Mouse (Mus musculus) midbrain, embryonic 13.5 days (tissue): ENCODE data around the gene Cavin1. TPM values are rescaled to one million over a fixed set of nuclear protein-coding genes. Genes with fewer than 3 reads are reported as not detected.
A peak's percentile ranks its signal among the peaks of the same experiment; 100 is the strongest.

Source experiments
- ATAC-seq: fragments of 200-750 bp; cut with Nextera tagmentation; 2 replicates; pipeline ENCODE4 v1.8.0; 2017; ENCODE audit warnings: mild to moderate bottlenecking, moderate TSS enrichment, moderate library complexity
- H3K27ac ChIP-seq: fragments of 300-500 bp; sonication (generic); 2 replicates; pipeline ENCODE4 v1.5.1; 2015; ENCODE audit warnings: inconsistent platforms, mild to moderate bottlenecking, moderate library complexity
- H3K27me3 ChIP-seq: fragments of 300-500 bp; sonication (generic); 2 replicates; pipeline ENCODE4 v1.6.1; 2015; ENCODE audit warnings: mild to moderate bottlenecking, inconsistent platforms
- H3K36me3 ChIP-seq: fragments of 300-500 bp; sonication (generic); 2 replicates; pipeline ENCODE4 v1.6.1; 2015; ENCODE audit warnings: mild to moderate bottlenecking, inconsistent platforms
- H3K4me1 ChIP-seq: fragments of 300-500 bp; sonication (generic); replicated peaks from 2 replicates; pipeline ENCODE4 v1.6.1; 2015; ENCODE audit warnings: inconsistent platforms
- H3K4me2 ChIP-seq: fragments of 300-500 bp; sonication (generic); replicated peaks from 2 replicates; pipeline ENCODE4 v1.6.1; 2015; ENCODE audit warnings: moderate library complexity, mild to moderate bottlenecking, inconsistent platforms
- H3K4me3 ChIP-seq: fragments of 300-500 bp; sonication (generic); replicated peaks from 2 replicates; pipeline ENCODE4 v1.5.1; 2015; ENCODE audit warnings: mild to moderate bottlenecking, inconsistent platforms
- H3K9ac ChIP-seq: fragments of 300-500 bp; sonication (generic); replicated peaks from 2 replicates; pipeline ENCODE4 v1.6.1; 2015; ENCODE audit warnings: mild to moderate bottlenecking, inconsistent platforms
- H3K9me3 ChIP-seq: fragments of 300-500 bp; sonication (generic); 2 replicates; pipeline ENCODE4 v1.6.1; 2016; ENCODE audit warnings: mild to moderate bottlenecking, inconsistent platforms
- WGBS: fragments of 180-500 bp; shearing (Covaris S2); methylation state at CpG from one replicate; pipeline ENCODE4 v1.1.7; 2015; 5-methylcytosine and 5-hydroxymethylcytosine counted together
- polyA plus RNA-seq: library from polyadenylated mRNA; unstranded; fragments of >200 nt; fragmentation: Nextera tagmentation; extraction: Ambion mirVana; gene quantifications from 2 replicates; pipeline ENCODE4 v1.2.1, GENCODE M21; 2015

Cavin1 gene
- polyA plus RNA-seq, 1 experiment from 2014 or later = 30.4 TPM

GRCm38 (mm10) chr11:100994655-100995054, 24.0 kb upstream of the Cavin1 start:
- WGBS = 85% methylated on average over 5 of the region's 5 CpGs
- no peak for ATAC-seq
- no peak overlapping the region for H3K9ac ChIP-seq

DNA sequence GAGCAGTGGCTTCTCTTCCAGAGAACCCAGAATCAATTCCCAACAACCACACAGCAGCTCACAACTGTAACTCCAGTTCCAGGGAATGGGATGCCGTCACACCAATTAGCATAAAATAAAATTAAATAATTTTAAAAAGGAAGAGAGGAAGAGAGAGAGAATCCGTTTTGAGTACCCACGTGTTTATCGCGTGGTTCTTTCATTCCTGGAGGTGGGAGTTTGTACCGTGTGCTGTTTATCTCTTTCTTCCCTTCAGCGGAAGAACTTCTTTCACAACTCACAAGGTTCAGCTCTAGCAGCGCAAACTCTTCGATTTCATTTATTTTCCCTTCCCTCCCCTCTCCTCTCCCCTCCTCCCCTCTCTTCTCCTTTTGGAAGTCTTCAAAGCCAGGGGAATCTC, 23.5 kb upstream of the Cavin1 start:
- no peaks in the 10 kb centered on the region for H3K9me3 ChIP-seq
- H3K27ac ChIP-seq = no peak overlapping the region
- H3K4me3 ChIP-seq = no peak overlapping the region
- no peak overlapping the region for H3K4me2 ChIP-seq
- no peak overlapping the region for H3K9ac ChIP-seq
- H3K36me3 ChIP-seq = no peaks in the 10 kb centered on the region
- no peaks in the 10 kb centered on the region for H3K27me3 ChIP-seq
- WGBS = 67% methylated on average over 9 of the region's 9 CpGs
- no peaks in the 10 kb centered on the region for H3K4me1 ChIP-seq
- no peak for ATAC-seq

More at GRCm38 (mm10) chr11:100994655-100995054, 24.0 kb upstream of the Cavin1 start:
- Histone ChIP-seq H3K4me2 (no peak overlapping the region), H3K4me1 (no peaks in the 10 kb centered on the region), H3K4me3 (no peak overlapping the region), H3K27me3 (no peaks in the 10 kb centered on the region), H3K27ac (no peak overlapping the region), H3K9me3 (no peaks in the 10 kb centered on the region), H3K36me3 (no peaks in the 10 kb centered on the region)

- Histone ChIP-seq H3K36me3 (no peaks in the 10 kb centered on the region), H3K9ac (no peak overlapping the region), H3K27ac (no peak overlapping the region), H3K4me1 (no peaks in the 10 kb centered on the region), H3K4me2 (no peak overlapping the region), H3K27me3 (no peaks in the 10 kb centered on the region), H3K9me3 (no peaks in the 10 kb centered on the region), H3K4me3 (no peak overlapping the region)
- no peak for ATAC-seq
- WGBS = 94% methylated on average over 2 of the region's 2 CpGs
Measured at GRCm38 (mm10) chr11:100993437-100993836, 22.8 kb upstream of the Cavin1 start.

DNA sequence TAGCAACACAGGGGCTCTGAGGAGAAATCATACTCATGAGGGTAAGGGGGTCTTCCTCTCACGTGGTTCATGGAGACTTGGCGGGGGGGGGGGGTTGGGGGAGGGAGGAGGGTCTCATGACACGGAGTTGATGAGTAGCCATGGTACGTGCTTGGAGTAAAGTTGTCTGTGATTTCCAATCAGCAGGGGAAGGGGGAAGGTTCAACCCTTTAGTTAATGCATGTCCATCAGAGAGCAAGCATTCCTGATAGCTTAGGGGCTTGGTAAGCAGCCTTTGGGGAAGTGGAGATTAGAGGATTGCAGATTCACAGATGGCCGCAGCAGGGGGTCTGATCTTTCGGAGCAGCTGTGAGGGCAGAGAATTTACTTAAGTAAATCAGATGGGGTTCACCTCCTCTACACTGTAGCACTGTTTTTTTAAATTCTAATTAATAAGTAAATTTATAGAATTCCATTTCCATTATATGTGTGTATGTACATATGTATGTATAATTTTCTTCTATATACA, 20.4 kb upstream of the Cavin1 start:
- no peak overlapping the region for H3K27ac ChIP-seq
- WGBS = 14% methylated on average over 6 of the region's 6 CpGs
- H3K4me2 ChIP-seq = no peak overlapping the region
- ATAC-seq = no peak
- H3K9me3 ChIP-seq = no peaks in the 10 kb centered on the region
- H3K36me3 ChIP-seq = no peaks in the 10 kb centered on the region
- no peak overlapping the region for H3K9ac ChIP-seq
- no peaks in the 10 kb centered on the region for H3K4me1 ChIP-seq
- H3K27me3 ChIP-seq = no peaks in the 10 kb centered on the region
- H3K4me3 ChIP-seq = no peak overlapping the region

DNA sequence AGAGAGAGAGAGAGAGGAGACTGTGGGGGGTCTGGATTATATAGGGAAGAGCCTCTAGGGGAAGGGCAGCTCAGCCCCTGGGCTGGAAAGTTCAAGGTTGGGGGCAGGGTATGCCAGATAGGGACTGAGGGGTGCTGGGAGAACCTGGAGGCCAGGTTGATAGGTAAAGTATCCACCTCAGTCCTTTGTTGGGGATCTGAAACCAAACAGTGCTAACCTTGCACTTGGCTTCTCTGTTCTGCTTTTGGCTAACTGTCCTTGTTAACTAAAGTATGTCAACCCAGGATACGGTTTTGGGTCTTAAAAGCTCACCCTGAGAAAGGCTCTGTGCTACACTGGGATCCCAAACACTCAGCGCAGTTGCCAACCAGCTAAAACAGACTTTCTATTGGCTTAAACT, 19.0 kb upstream of the Cavin1 start:
- Histone ChIP-seq H3K27me3 (no peaks in the 10 kb centered on the region), H3K4me1 (no peaks in the 10 kb centered on the region), H3K4me3 (no peak overlapping the region), H3K9me3 (no peaks in the 10 kb centered on the region), H3K36me3 (no peaks in the 10 kb centered on the region), H3K27ac (no peak overlapping the region), H3K9ac (no peak overlapping the region), H3K4me2 (no peak overlapping the region)
- no peak for ATAC-seq
- 75% methylated on average over 2 of the region's 2 CpGs for WGBS

DNA sequence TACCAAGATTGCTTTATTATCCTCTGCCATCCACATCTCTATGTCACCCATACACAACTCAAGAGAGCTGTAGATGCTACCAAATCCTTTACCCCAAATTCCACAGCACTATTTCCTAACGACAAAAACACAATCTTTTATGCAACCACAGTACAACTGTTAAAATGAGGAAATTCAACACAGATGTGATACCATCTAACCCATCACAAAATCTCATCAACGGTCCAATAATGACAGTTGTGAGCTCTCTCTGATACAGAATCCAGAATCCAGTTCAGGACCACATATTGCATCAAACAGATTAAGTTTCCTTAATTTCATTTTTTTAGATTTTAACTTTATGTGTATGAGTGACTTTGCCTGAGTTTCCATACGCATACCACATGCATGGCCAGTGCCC, 18.0 kb upstream of the Cavin1 start:
- no peak overlapping the region for H3K4me2 ChIP-seq

GRCm38 (mm10) chr11:100985607-100986006, 14.9 kb upstream of the Cavin1 start:
- Histone ChIP-seq H3K27ac (no peak overlapping the region), H3K4me3 (no peak overlapping the region), H3K36me3 (no peaks in the 10 kb centered on the region), H3K4me2 (no peak overlapping the region), H3K9me3 (no peaks in the 10 kb centered on the region), H3K4me1 (peaks cover 5% of the 10 kb centered on the region), H3K27me3 (peaks cover 15% of the 10 kb centered on the region), H3K9ac (no peak overlapping the region)
- ATAC-seq = no peak
- WGBS = 56% methylated on average over 3 of the region's 3 CpGs

More for the DNA sequence above, 18.0 kb upstream of the Cavin1 start:
- Histone ChIP-seq H3K27ac (no peak overlapping the region), H3K4me3 (no peak overlapping the region), H3K27me3 (no peaks in the 10 kb centered on the region), H3K9ac (no peak overlapping the region), H3K4me1 (no peaks in the 10 kb centered on the region), H3K9me3 (no peaks in the 10 kb centered on the region), H3K36me3 (no peaks in the 10 kb centered on the region)
- WGBS = 86% methylated on average over 3 of the region's 3 CpGs
- no peak for ATAC-seq

DNA sequence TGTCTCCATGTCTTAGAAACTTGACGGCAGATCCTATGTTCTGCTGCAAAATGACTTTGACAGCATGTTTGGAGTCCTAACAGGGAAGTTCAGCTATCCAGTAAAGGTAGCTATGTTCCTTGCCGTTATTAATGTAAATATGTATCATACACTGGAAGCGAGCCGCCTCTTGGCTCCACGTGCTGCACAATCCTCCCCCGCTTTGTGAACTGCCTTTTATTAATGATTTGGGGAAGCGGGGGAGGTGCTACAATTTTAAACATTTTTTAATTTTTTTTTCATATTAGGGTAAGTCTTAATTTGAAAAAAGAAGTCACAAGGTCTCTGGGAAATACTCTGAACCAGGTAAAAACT, 13.1 kb upstream of the Cavin1 start:
- ATAC-seq = no peak
- H3K27me3 ChIP-seq = peaks cover 15% of the 10 kb centered on the region
- H3K4me1 ChIP-seq = peaks cover 5% of the 10 kb centered on the region
- H3K4me2 ChIP-seq = no peak overlapping the region
- no peak overlapping the region for H3K9ac ChIP-seq
- 79% methylated on average over 7 of the region's 7 CpGs for WGBS
- no peak overlapping the region for H3K27ac ChIP-seq
- H3K36me3 ChIP-seq = no peaks in the 10 kb centered on the region
- H3K4me3 ChIP-seq = no peak overlapping the region
- H3K9me3 ChIP-seq = no peaks in the 10 kb centered on the region

DNA sequence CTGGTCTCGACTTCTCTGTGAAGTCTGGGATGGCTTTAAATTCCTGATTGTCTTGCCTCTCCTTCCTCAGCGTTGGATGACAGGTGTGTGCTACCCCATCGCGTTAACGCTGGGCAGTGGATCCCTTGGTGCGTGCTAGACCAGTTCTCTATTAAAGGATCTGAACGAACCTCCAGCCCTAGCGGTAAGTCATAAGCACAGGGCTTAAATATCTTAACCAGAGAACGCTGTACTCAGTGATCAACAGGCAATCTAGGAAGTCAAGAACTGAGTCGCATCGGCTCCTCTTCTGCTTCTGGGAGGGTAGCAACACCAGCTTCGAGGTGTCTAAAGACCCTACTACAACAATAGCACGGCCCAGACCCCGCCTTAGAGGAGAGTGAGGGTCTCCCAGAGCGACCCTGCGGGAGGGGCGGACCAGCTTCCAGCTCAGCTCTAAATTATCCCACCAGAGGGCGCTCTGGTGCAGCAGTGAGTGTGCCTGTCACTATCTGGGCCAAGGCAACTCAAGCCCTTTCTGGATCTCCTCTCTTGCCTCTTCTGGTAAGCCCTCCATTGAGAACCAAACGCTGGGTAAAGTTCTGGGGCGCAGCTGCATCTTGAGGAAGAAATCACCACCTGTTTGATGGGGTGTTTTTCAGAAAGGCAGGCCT, 12.6 kb upstream of the Cavin1 start:
- WGBS = 2% methylated on average over 20 of the region's 20 CpGs
- Histone ChIP-seq H3K4me1 (peaks cover 5% of the 10 kb centered on the region), H3K27ac (no peak overlapping the region)

GRCm38 (mm10) chr11:100982087-100982486, 11.4 kb upstream of the Cavin1 start:
- no peak for ATAC-seq
- H3K9ac ChIP-seq = no peak overlapping the region
- H3K9me3 ChIP-seq = no peaks in the 10 kb centered on the region
- H3K27me3 ChIP-seq = peaks cover 15% of the 10 kb centered on the region
- no peak overlapping the region for H3K27ac ChIP-seq
- H3K4me3 ChIP-seq = no peak overlapping the region
- WGBS = 10% methylated on average over 8 of the region's 8 CpGs
- no peaks in the 10 kb centered on the region for H3K36me3 ChIP-seq
- H3K4me2 ChIP-seq = no peak overlapping the region
- peaks cover 5% of the 10 kb centered on the region for H3K4me1 ChIP-seq

More for the DNA sequence above, 12.6 kb upstream of the Cavin1 start:
- peaks cover 15% of the 10 kb centered on the region for H3K27me3 ChIP-seq
- ATAC-seq = peak; percentile 77
- peak overlapping the region; percentile 34 for H3K4me3 ChIP-seq
- H3K4me2 ChIP-seq = peak overlapping the region; percentile 62
- H3K36me3 ChIP-seq = no peaks in the 10 kb centered on the region
- H3K9ac ChIP-seq = peak overlapping the region; percentile 53
- H3K9me3 ChIP-seq = no peaks in the 10 kb centered on the region

DNA sequence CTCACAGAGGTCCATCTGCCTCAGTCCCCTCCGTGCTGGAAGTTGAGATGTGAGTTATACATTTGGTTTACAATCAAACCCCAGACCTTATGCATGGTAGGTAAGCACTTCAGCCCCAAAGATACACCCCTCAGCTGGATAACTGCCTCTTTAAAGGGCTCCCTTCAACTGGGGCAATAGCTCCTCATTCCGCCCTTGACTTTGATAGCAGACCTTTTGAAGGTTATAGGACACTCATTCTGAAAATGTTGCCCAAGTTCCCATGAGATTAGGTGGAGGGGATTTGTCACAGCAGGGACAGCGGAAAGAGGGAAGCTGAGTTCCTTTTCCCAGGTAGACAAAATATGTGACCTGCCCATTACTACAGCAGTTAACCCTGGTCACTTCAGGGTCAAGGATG, 10.5 kb upstream of the Cavin1 start:
- Histone ChIP-seq H3K27ac (no peak overlapping the region), H3K4me1 (peaks cover 5% of the 10 kb centered on the region), H3K4me2 (no peak overlapping the region), H3K9me3 (no peaks in the 10 kb centered on the region), H3K27me3 (peaks cover 15% of the 10 kb centered on the region), H3K36me3 (no peaks in the 10 kb centered on the region), H3K4me3 (no peak overlapping the region), H3K9ac (no peak overlapping the region)
- ATAC-seq = no peak
- WGBS = 70% methylated on average over 3 of the region's 3 CpGs

DNA sequence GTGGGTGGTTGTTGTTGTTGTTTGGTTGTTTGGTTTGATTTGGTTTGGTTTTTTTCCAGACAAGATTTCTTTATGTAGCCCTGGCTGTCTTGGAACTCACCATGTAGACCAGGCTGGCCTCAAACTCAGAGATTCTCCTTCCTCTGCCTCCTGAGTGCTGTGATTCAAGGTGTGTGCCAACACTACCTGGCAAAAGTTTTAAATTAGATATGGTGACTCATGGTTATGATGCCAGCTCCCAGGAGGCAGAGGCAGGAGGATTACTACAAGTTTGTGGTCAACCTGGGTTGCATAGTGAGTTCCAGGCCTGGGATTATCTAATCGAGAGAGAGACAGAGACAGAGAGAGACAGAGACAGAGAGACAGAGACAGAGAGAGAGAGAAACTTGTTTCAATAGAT, 9.8 kb upstream of the Cavin1 start:
- 78% methylated on average over 1 of the region's 1 CpGs for WGBS
- peaks cover 5% of the 10 kb centered on the region for H3K4me1 ChIP-seq
- no peak overlapping the region for H3K4me3 ChIP-seq
- H3K27me3 ChIP-seq = peaks cover 15% of the 10 kb centered on the region
- H3K36me3 ChIP-seq = no peaks in the 10 kb centered on the region
- no peak for ATAC-seq
- no peak overlapping the region for H3K4me2 ChIP-seq
- no peaks in the 10 kb centered on the region for H3K9me3 ChIP-seq
- H3K27ac ChIP-seq = no peak overlapping the region
- no peak overlapping the region for H3K9ac ChIP-seq

DNA sequence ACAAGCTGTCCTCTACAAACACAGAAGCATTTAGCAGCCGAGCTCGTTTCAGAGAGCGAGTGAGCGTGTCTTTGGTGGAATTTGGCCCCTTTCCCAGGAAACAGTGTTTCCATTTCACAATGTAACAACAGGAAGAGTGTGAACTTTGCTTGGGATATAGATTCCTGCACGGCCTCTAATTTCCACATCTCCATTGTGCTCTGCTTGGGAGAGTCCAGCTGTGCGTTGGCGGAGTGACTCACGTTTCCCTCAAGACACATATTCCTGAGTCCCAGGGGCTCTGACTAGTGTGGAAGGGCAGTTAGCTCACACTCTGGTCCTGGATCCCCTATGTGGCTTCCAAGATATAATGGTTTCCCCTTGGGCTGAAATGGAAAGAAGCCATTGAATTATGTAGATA, 9.2 kb upstream of the Cavin1 start:
- Histone ChIP-seq H3K27me3 (peaks cover 16% of the 10 kb centered on the region), H3K27ac (no peak overlapping the region), H3K4me2 (no peak overlapping the region), H3K36me3 (no peaks in the 10 kb centered on the region), H3K4me1 (peaks cover 5% of the 10 kb centered on the region), H3K9ac (no peak overlapping the region), H3K4me3 (no peak overlapping the region), H3K9me3 (no peaks in the 10 kb centered on the region)
- WGBS = 74% methylated on average over 8 of the region's 8 CpGs
- ATAC-seq = no peak
